Mouse (Mus musculus): Measurements from ENCODE around the gene Ogfr.

Gene Ogfr

DNA sequence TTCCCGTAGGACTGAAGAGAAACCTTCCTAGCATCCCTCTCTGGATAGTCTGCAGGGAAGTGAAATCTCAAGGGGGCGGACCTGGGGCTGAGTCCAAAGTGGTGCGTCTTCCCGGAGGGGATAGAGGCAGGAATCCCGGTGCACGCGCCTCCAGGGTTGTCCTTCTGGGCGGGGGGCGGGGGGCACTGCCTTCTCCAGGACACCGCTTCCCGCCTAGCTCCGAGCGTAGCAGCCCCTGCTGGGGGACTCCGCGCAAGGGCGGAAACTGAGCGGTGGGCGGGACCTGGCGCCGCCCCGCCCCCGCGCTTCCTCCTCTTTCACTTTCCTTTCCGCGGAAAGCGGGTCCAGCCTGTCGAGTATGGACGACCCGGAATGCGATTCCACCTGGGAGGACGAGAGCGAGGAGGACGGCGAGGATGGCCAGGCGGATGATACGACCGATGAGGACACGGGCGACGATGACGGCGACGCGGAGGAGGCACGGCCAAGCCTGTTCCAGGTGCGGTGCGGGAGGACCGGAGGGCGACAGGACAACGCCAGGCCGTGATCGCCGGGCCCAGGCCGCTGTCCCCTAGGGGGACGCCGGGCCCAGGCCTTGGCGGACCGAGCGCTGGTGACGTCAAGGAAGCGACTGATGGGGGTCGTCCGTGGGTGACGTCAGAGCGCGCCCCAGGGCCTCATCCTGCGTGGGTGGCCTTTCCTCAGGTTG, at the start of gene Ogfr:
Ogfr (plus strand) TSS at position 123 of the 709 bp plus-strand sequence.
- peak; percentile 81 for DNase-seq (ENCODE audit: low spot score)

DNA sequence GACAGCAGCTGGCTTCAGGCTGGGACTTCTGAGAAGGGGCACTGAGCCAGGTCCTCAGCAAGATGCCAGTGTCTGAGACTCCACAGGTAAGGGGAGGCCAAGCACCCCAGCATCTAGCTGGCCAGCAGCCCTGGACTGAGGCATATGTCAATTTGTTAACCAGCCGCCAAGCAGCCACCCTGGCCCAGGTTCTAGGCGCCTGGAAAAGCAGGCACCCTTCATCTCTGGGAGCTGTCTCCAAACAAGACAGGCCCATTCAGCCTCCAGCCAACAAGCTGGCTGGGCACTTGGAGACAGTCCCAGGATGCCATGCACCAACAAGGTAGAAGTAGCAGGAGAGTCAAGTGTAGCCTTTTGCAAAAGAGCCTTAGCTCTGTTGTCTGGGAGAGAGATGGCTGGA, 45.4 kb upstream of the Ogfr start:
- DNase-seq (ENCODE audit: low spot score), result no peak

DNA sequence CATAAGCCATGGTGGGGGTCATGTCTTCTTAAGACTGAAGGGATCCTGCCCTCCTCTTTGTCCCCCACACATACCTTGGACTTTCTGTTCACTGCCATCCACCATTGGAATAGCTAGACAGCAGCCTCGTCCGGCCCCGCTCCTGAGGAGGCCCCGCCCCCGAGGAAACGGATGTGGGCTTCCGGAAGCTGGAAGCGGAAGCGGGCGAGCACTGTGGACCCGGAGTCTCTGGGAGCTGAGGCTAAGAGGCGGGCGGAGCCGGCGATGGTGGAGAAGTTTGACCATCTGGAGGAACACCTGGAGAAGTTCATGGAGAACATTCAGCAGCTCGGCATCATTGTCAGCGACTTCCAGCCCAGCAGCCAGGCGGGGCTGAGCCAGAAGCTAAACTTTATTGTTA, 44.0 kb upstream of the Ogfr start:
- DNase-seq (ENCODE audit: low spot score), result no peak

DNA sequence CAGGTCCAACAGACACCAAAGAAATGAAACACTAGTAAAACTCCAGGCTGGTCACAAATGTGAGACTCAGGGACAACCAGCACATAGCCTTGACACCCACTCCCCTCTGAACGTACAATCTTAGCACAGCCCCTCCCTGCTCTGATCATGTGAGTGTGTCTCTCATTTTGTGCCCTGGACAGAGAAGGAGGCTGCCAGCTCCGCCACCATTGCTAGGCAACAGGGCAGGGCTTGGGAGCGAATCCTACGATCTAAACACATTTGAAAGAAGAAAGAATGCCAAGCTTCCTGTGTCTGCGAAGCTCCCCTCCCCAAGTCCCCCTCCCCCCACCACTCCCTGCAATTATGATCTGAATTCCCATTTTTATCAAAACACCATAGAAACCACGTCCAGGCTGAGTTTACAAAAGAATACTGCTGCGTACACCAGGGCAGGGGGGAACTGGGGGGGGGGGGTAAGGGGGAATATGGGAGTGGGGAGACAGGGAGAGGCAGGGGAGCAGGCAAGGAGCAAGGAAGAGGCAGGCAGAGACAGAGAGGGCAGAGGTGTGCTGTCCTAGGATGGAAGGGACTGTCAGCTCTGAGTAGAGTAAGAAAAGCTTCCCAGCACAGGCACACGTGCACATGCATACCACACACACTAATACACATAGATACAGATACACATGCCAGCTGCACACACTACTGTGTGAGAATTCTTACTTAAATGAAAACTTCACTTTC, 41.5 kb upstream of the Ogfr start:
- DNase-seq (ENCODE audit: low spot score), result no peak

DNA sequence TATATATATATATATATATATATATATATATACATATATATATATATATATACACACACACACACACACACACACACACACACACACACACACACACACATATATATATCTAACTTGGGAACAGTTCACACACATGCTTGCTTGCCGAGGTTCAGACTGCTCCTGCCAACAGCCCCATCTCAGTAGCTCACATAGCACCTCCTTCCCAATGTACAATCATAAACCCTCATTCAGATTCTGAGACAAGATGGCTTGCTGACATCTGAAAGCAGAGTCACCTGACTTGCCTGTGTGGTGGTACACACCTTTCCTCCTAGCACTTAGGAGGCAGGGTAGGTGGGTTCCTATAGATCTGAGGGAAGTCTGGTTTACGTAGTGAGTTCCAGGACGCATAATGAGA, 36.7 kb upstream of the Ogfr start:
- no peak for DNase-seq (ENCODE audit: low spot score)

DNA sequence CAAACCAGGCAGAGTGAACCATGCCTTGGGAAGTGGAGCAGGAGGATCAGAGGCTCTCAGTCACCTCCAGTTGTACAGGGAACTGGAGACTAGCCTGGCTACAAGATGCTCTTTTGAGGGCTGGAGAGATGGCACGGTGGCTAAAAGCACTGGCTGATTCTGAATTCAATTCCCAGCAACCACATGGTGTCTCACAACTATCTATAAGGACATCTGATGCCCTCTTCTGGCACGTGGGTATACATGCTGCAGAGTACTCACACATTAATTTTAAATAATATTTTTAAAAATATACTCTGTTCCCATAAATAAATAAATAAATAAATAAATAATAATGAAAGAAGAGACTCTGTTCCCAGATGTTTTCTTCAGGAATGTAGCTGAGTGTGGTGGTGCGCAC, 33.8 kb upstream of the Ogfr start:
- DNase-seq (ENCODE audit: low spot score), result no peak

DNA sequence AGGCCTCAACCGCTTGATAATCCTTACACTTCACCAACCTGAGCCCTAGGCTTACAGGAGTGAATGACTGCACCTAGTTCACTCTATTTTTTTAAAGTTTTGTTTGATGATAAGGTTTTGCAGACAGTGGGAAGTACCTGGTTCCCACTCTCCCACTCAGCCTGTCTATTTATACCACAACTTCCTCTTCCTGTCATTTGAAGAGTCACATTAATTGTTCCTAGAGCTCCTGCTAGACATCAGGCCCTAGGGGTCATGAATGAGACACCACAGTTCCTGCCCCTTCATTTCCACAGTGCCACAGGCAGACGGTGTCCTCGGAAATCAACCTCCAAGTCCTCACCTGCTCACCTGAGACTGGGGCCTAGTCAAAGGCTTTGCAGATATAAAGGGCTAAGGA, 32.6 kb upstream of the Ogfr start:
- DNase-seq (ENCODE audit: low spot score), result no peak

DNA sequence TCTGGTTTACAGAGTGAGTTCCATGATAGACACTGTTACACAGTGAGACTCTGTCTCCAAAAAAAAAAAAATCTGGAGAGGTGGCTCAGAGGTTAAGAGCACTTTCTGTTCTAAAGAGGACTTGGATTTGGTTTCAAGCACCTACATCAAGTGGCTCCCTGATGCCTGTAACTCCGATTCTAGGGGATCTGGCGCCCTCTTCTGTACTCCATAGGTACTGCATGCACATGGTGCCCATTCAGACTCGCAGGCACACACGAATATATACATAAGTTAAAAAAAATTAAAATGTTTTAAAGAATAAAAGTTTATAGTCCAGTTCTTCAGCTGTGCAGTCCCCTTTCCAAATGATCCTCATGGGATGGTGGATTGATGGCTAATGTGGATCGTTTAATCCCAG, 28.8 kb upstream of the Ogfr start:
- no peak for DNase-seq (ENCODE audit: low spot score)

DNA sequence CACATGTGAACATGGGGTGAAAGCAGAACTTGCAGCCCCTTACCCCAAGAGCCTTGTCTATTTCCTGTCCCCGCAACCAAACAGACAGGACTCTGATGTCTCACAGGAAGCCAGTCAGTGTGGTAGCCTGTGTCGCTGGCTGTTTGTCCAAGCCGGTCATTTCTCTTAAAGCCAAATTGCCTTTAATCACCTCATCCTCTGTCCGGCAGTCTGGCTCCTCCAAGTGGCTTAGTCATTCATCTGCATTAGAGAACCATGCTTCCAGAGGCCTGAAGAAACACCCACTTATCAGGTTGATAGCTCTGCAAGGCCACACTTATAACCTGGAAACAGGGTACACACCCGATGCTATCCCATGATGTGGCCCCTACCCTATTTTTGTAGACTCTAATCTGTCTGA, 26.9 kb upstream of the Ogfr start:
- no peak for DNase-seq (ENCODE audit: low spot score)

DNA sequence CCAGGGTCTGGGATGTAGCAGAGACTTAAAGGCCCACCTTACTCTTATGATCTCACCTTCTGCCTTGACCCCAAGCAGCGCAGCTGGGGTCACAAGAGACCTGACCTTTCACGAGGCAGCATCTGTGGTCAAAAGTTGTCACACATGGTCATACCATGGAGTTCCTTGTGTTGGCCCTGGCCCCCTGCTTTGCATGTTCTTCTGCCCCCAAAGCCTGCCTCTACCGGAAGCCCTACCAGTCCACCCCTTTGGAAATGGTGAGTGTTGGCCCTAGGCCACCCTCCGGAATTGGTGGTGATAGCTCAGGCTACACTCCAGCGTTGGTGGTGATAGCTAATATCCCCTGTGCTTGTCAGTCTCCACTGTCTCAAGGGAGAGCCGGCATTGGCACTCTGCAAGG, 25.7 kb upstream of the Ogfr start:
- no peak for DNase-seq (ENCODE audit: low spot score)

DNA sequence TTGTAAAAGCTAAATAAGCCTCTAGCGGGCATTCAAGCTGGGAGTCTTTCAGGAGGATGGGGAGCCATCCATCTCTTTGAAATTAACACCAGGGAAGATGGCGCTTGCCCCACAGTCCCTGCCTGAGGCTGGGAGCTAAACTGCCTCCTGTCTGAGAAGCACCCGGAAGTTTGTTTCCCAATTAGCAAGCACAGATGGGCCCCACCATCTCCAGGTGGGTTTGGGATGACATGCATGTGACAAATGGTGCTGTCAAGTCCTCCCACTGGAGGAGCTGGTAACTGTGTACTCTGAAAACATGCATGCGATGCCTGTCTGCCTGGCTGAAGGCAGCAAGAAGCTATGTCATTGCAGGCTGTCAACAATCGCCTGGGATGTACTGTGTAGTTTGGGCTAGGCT, 25.2 kb upstream of the Ogfr start:
- DNase-seq (ENCODE audit: low spot score), result no peak

DNA sequence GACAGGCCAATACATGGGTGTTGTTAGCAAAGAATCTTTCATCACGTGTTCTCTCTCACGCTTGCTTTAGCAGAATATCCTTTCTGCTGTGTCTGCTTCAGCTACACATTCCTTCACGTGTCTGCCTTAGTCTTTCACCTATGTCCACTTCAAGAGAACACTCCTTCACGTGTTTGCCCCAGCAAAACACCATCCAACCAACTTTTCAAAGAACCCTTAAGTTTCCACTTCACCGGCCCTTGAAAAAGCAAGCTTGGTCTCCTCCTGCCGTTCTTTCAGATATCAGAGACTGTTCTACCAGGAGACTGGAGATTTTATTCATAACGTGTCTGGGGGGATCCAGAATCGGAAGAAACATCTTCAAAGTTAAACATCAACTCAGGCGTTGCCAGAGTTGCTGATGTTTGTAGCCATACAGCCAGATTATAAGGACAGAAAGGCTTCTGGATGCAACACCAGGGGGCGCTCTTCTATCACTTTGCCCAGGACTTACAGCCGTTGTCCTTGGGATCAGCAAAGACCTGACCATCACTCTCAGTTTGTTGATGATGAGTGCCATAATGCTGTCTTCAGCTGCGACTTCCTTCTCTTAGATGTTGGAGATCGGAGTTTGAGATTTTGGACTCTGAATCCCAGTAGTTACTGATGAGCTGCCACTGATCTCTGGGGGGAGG, 22.7 kb upstream of the Ogfr start:
- peak; percentile 82 for DNase-seq (ENCODE audit: low spot score)

DNA sequence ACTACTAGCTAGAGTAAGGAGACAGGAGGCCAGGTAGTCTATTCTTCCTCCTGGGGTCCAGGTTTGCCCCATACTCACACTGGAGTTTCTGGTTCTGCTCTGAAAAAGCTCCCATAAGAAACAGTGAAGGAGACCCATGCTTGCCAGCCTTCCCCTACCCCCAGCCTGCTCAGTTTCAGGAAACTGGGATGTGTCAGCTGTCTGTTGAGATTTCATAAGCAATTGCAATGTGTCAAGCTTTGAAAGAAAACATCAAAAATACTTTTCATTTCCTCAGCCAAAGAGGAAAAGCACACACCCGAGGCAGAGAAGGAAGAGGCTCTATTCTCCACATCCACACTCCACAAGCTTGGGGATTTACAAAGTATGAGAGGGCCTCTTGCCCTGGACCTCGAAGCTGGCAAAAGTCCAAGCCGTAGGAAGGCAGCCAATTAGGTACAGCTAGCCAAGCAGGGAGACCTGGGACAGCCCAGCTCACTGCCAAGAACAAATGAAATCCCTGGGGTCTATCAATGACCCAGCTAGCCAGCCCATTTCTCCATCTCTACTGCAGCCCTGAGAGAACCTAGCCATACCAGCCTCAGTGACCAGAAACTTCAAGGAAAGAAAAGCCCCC, 19.9 kb upstream of the Ogfr start:
- peak; percentile 78 for DNase-seq (ENCODE audit: low spot score)

DNA sequence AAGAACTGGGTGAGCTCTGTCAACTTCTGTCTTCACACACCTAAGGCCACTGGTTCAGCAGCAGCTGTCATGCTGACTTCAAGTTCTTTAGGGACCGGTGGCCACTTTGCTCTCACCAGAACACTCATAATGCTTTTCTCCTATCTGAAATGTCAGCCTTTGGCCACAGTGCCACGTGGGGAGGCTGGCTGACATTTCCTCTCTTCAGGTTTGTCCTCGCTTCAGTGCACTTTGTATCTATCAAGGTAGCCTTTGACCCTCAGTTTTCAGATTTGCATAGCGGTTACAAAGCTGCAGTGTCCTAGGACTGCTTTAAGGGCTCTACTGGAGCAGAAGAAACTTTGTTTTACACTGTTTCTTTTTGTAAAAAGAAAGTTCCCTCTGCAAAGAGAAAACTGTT, 12.6 kb upstream of the Ogfr start:
- DNase-seq (ENCODE audit: low spot score), result no peak

DNA sequence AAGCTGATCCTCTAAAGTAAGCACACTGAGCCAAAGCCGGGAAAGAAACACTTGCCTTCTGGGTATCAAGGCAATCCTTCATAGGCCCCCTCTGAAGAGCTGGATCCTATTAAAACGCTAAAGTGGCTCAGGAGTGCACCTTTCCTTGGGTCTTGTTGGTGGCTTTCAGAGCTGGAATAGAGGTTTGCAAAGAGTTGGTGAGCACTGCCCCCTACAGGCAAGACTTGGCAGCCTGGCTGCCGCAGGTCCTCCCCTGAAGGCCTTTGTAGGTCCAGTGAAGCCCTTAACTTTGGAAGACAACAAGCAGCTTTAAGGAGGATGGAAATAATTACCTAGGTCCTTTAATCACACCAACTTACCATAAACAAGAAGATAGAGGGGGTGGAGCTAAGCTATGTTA, 10.4 kb upstream of the Ogfr start:
- peak; percentile 88 for DNase-seq (ENCODE audit: low spot score)

DNA sequence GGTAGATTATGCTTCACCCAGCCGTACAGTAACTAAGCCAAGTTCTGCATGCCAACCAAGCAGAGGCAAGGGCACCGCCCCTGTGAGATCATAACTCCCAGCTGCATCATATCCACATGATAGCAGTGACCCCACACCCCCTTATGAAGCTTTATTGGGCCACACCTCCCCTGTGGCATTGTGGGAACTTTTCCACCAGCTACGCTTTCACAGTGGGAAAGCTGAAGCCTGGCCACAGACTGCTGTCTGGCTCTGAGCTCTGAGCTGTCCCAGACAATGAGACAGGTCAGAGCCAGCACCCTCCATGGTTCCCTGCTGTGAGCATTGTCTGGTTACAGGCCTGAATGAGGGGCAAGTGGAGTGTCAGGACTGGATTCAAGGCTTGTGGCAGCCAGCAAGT, 8.0 kb upstream of the Ogfr start, which contains the start of gene Mrgbp:
Mrgbp (plus strand) TSS at position 303 of the 400 bp plus-strand sequence.
- DNase-seq (ENCODE audit: low spot score), result peak; percentile 62

DNA sequence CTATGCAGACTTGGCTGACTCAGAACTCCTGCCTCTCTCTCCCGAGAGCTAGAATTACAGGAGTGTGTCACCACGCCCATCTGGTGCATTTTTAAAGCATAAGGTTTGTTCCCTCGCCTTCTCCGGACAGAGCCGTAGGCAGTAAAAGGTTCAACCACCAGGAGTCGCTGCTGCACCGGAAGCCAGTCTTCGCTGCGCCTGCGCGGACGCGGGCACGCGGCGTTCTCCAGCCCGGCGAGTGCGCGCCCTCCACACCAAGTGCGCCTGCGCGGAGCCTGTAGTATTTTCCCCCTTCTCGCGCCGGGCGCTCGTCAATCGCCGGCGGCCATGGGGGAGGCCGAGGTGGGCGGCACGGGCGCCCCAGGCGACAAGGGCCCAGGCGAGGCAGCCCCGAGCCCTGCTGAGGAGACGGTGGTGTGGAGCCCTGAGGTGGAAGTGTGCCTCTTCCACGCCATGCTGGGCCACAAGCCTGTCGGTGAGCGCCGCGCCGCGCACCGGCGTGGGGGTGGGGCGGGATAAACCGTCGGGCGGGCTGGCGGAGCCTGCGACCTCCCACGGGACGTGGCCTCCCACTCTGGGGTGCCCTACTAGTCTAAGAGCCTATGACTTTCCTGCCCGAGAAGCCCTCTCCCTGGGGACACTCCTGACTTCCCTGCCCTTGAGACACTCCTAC, 6.4 kb upstream of the Ogfr start:
- peak; percentile 97 for DNase-seq (ENCODE audit: low spot score)

DNA sequence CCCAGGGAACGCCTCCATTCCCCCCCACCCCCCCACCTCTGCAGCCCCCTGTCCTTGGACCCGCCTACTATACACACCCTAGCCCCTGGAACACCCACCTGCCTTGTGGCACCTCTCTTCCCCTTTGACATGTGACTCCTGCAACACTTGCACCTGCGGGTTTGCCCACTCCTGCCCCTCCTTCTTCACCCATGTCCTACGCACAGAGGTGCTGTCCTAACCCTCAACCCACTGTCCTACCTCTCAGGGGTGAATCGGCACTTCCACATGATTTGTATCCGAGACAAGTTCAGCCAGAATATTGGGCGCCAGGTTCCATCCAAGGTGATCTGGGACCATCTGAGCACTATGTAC, 5.9 kb upstream of the Ogfr start:
- DNase-seq (ENCODE audit: low spot score), result no peak

DNA sequence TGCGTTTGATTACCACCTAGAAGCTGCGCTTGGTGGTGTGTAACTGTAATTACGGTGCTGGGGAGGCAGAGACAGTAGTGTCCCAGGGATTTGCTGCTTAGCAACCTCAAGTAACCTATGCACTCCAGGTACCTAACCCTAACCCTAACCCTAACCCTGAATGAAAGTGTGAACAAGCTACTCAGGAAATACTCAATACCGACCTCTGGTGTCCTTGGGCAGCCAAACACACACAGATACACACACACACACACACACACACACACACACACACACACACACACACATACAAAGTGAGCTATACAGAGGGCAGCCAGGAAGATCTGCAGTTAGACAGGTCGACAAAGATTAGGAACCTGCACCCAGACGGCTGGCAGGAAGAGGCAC, 316 bp upstream of the Ogfr start:
- DNase-seq (ENCODE audit: low spot score), result no peak

DNA sequence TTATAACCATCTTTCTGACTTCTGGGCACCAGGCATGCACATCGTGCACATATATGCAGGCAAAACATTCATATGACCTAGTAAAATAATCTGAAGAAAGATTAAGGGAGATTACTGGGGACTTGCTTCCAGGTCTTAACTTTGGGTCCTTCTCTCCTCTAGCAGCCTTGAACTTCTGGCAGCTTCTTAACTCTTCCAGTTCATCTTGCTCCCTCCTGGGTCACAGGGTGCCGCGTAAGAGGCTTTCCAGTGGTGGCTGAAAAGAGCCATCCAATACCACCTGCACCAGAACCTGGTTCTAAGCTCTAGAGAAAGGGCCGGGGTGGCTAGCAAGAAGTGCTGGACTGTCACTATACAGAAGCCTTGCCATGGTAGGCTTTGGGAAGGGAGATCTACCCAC, 8.4 kb downstream of the Ogfr start, which contains the start of gene Col9a3:
Col9a3 (plus strand) TSS at position 301 of the 400 bp plus-strand sequence.
- no peak for DNase-seq (ENCODE audit: low spot score)

DNA sequence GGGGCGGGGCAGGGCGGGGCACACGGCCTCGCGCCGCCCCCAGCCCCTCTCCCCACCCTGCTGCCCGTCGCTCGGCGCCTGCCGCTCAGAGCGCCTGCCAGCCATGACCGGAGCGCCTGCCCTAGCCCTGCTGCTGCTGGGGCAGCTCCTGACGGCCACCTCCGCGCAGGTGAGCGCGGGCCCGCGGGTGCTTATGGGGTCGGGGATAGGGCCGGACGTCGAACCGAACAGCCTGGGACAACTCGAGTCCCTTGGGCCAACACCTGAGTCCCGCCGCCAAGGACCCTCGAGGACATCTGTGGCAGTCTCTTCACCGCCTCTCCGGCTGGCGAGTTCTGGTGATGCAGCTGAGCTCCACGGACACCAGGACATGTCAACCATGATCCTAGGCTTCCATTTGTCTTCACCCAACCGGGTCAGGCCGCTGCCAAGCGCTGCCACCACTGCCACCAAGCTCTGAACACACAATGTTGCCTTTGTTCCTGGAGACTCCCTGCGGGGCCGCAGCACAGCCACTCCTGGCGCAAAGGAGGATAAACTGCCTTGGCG, 9.2 kb downstream of the Ogfr start:
- no peak for DNase-seq (ENCODE audit: low spot score)

DNA sequence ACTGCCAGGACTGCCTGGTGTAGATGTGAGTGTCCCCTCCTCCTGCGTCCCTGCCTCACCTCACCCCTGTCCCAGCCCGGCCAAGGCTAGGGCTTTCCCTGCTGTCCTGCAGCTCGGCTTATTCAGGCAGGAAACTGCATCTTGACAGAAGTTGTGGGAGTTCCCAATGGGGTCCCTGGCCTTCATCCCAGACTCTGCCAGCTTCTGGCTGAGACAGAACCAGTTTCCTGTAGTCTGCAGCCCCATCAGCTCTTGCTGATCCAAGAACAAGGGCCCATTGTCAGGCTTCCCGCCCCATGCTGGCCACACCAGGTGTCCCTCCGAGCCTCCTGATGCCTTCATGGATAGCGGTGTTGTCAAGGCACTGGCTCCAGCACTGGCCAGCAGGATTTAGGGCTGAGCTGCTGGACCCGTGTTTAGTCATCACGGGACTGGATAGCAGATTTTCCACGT, 11.6 kb downstream of the Ogfr start:
- DNase-seq (ENCODE audit: low spot score), result no peak

Measured in adipocyte (in vitro differentiated cells).